Mouse (Mus musculus) limb, embryonic 13.5 days (tissue): ENCODE measurements around the gene Galnt3. TPM values are rescaled to one million over a fixed set of nuclear protein-coding genes. Genes with fewer than 3 reads are reported as not detected.
A peak's percentile ranks its signal among the peaks of the same experiment; 100 is the strongest.

Source experiments
- ATAC-seq: fragments of 200-750 bp; cut with Nextera tagmentation; 2 replicates; pipeline ENCODE4 v1.8.0; 2017; ENCODE audit warnings: low read depth, moderate number of reproducible peaks, moderate TSS enrichment; ENCODE audit not compliant: low FRiP score
- H3K27ac ChIP-seq: fragments of 300-500 bp; sonication (generic); 2 replicates; pipeline ENCODE4 v1.5.1; 2015; ENCODE audit warnings: inconsistent platforms, mild to moderate bottlenecking, moderate library complexity
- H3K27me3 ChIP-seq: fragments of 300-500 bp; sonication (generic); 2 replicates; pipeline ENCODE4 v1.6.1; 2015; ENCODE audit warnings: mild to moderate bottlenecking, inconsistent platforms
- H3K36me3 ChIP-seq: fragments of 300-500 bp; sonication (generic); 2 replicates; pipeline ENCODE4 v1.6.1; 2015; ENCODE audit warnings: inconsistent platforms, mild to moderate bottlenecking, moderate library complexity
- H3K4me1 ChIP-seq: fragments of 300-500 bp; sonication (generic); 2 replicates; pipeline ENCODE4 v1.6.1; 2015; ENCODE audit warnings: inconsistent platforms
- H3K4me2 ChIP-seq: fragments of 300-500 bp; sonication (generic); replicated peaks from 2 replicates; pipeline ENCODE4 v1.6.1; 2015; ENCODE audit warnings: inconsistent platforms, mild to moderate bottlenecking, moderate library complexity
- H3K4me3 ChIP-seq: fragments of 300-500 bp; sonication (generic); 2 replicates; pipeline ENCODE4 v1.5.1; 2015; ENCODE audit warnings: moderate library complexity, mild to moderate bottlenecking, inconsistent platforms
- H3K9ac ChIP-seq: fragments of 300-500 bp; sonication (generic); 2 replicates; pipeline ENCODE4 v1.6.1; 2015; ENCODE audit warnings: mild to moderate bottlenecking, inconsistent platforms
- H3K9me3 ChIP-seq: fragments of 300-500 bp; sonication (generic); 2 replicates; pipeline ENCODE4 v1.6.1; 2016; ENCODE audit warnings: inconsistent platforms
- WGBS: fragments of 180-500 bp; shearing (Covaris S2); methylation state at CpG from one replicate; pipeline ENCODE4 v1.1.7; 2015; 5-methylcytosine and 5-hydroxymethylcytosine counted together
- polyA plus RNA-seq: library from polyadenylated mRNA; unstranded; fragments of >200 nt; fragmentation: Nextera tagmentation; extraction: Ambion mirVana; gene quantifications from 2 replicates; pipeline ENCODE4 v1.2.1, GENCODE M21; 2015

Gene Galnt3
- polyA plus RNA-seq, 1 experiment from 2014 or later = 2.2 TPM

GRCm38 (mm10) chr2:66041917-66042419 is 82.8 kb downstream of the Galnt3 start:
- 54% methylated on average over 9 of the region's 9 CpGs for WGBS
- H3K4me2 ChIP-seq = no peak overlapping the region

DNA sequence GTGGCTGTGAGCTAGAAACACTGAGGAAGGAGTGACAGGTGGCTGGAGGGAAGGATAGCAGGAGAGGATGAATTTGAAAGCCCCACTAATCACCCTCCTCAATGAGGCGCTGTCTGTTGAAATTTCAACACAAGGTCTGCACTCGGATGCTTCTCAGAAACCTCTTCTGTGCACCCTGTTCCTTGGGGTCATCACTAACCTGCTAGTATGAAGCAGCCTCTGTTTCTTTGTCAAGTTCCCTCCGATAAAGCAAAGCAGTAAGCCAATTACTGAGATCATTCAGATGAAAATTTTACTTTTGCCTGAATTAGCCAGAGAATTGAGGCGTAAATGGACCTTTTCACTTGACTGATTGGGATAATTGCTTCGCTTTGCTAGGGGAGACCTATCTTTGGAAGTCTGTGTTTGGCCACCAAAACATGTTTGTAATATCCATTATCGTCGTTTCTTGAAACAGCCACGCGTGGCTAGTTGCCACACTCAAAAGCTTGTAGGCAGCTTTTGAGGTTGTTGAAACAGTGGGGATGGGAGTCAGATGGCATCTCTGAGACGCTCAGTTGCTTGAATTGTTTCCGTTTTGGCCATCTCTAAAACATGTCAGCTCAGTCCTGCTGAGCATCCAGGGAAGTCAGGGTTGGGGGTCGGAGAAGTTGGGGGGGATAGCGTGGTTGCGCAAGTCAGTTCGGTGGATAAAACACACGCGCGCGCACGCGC is 83.4 kb downstream of the Galnt3 start:
- Histone ChIP-seq H3K9ac (no peak overlapping the region), H3K36me3 (no peaks in the 10 kb centered on the region), H3K4me3 (no peak overlapping the region), H3K27me3 (no peaks in the 10 kb centered on the region), H3K9me3 (no peaks in the 10 kb centered on the region), H3K27ac (no peak overlapping the region), H3K4me2 (no peak overlapping the region), H3K4me1 (0 out of 2 replicates have a peak, but pooled peaks cover 2% of the 10 kb centered on the region)
- WGBS = 92% methylated on average over 21 of the region's 21 CpGs
- no peak for ATAC-seq

More at GRCm38 (mm10) chr2:66041917-66042419, 82.8 kb downstream of the Galnt3 start:
- H3K27me3 ChIP-seq = no peaks in the 10 kb centered on the region
- H3K4me1 ChIP-seq = 0 out of 2 replicates have a peak, but pooled peaks cover 2% of the 10 kb centered on the region
- peak overlapping the region; percentile 6; the same call in 1 of the 2 replicates for H3K27ac ChIP-seq
- ATAC-seq = peak; percentile 92
- H3K4me3 ChIP-seq = no peak overlapping the region
- H3K9ac ChIP-seq = no peak overlapping the region
- H3K36me3 ChIP-seq = no peaks in the 10 kb centered on the region
- no peaks in the 10 kb centered on the region for H3K9me3 ChIP-seq

DNA sequence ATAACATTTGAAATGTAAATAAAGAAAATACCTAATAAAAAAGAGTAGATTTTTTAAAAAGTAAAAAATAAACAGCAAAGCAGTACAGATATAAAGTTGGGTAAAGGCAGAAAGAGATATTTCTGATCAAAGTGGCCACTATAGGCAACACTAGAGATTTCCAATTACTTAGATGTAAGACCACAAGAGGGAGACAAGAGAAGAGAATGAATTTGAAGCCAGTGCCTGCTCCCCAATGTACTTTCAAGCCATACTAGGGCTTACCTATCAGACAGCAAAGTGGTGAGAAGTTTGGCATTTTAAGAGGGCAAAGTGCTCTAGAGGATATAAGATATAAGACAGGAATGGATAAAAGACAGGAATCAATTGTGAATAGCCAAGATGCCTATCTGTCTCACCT is 84.2 kb downstream of the Galnt3 start:
- Histone ChIP-seq H3K9ac (no peak overlapping the region), H3K4me1 (0 out of 2 replicates have a peak, but pooled peaks cover 2% of the 10 kb centered on the region), H3K36me3 (no peaks in the 10 kb centered on the region), H3K4me3 (no peak overlapping the region), H3K27me3 (no peaks in the 10 kb centered on the region), H3K4me2 (no peak overlapping the region), H3K27ac (no peak overlapping the region), H3K9me3 (no peaks in the 10 kb centered on the region)
- no peak for ATAC-seq

GRCm38 (mm10) chr2:66034907-66035679 is 89.7 kb downstream of the Galnt3 start:
- H3K36me3 ChIP-seq = no peaks in the 10 kb centered on the region
- no peaks in the 10 kb centered on the region for H3K4me1 ChIP-seq
- no peak overlapping the region for H3K27ac ChIP-seq
- no peaks in the 10 kb centered on the region for H3K27me3 ChIP-seq
- peak; percentile 67 for ATAC-seq
- H3K9ac ChIP-seq = no peak overlapping the region
- 85% methylated on average over 9 of the region's 9 CpGs for WGBS
- no peak overlapping the region for H3K4me2 ChIP-seq
- no peak overlapping the region for H3K4me3 ChIP-seq
- no peaks in the 10 kb centered on the region for H3K9me3 ChIP-seq

Other genes with a start within 250 kb of the Galnt3 start
- gene Ttc21b, start 131.6 kb upstream of the Galnt3 start, polyA plus RNA-seq = 16.7 TPM in 2 replicates